Mouse (Mus musculus) urinary bladder, adult 2 months (tissue): ENCODE results near the gene Tagln. TPM values are rescaled to one million over a fixed set of nuclear protein-coding genes. Genes with fewer than 3 reads are reported as not detected.
A peak's percentile ranks its signal among the peaks of the same experiment; 100 is the strongest.

Experiments
- DNase-seq: peaks from one replicate; pipeline ENCODE4 v3.0.0; 2022; ENCODE audit warnings: low spot score
- polyA plus RNA-seq: library from polyadenylated mRNA; depleted of rRNA; stranded (reverse); fragments of >200 nt; gene quantifications from 2 replicates; pipeline ENCODE4 v1.2.3, GENCODE M21; 2012; rRNA removed

The Tagln gene
- polyA plus RNA-seq, 1 experiment, result 8,790 TPM

GRCm38 (mm10) chr9:45907078-45907428, 28.8 kb downstream of the Tagln start:
- DNase-seq, result no peak

- peak; percentile 93 for DNase-seq
Measured at GRCm38 (mm10) chr9:45906355-45907077, 29.3 kb downstream of the Tagln start, which contains the start of the genes Pcsk7 and Rnf214. Pcsk7 (plus strand) TSS chr9:45906497. Rnf214 (minus strand) TSS chr9:45906911.

- peak; percentile 38 for DNase-seq
Measured at GRCm38 (mm10) chr9:45905811-45906237, 30.0 kb downstream of the Tagln start.

GRCm38 (mm10) chr9:45905196-45905595, 30.7 kb downstream of the Tagln start:
- DNase-seq, result no peak

- DNase-seq, result no peak
Measured at GRCm38 (mm10) chr9:45893681-45894080, 42.2 kb downstream of the Tagln start.

Other genes starting within 250 kb of the Tagln start
- 28.5 and 31.6 TPM in 2 replicates for gene Cep164, start 107.4 kb downstream of the Tagln start, polyA plus RNA-seq
- 25.3 and 31.7 TPM in 2 replicates for gene Bace1, start 97.5 kb downstream of the Tagln start, polyA plus RNA-seq
- 22.0 and 22.4 TPM in 2 replicates for gene Pcsk7, start 29.6 kb downstream of the Tagln start, polyA plus RNA-seq
- 15.2 and 18.5 TPM in 2 replicates for gene Rnf214, start 29.1 kb downstream of the Tagln start, polyA plus RNA-seq
- 102 and 121 TPM in 2 replicates for gene Sidt2, start 19.2 kb upstream of the Tagln start, polyA plus RNA-seq
- gene Pafah1b2, start 76.6 kb upstream of the Tagln start, polyA plus RNA-seq, result 42.7 and 45.4 TPM in 2 replicates
- 9.7 and 17.1 TPM in 2 replicates for gene Sik3, start 76.8 kb upstream of the Tagln start, polyA plus RNA-seq